Mouse (Mus musculus) c-Kit-positive CD71-positive TER-119-positive erythroid progenitor cells, embryonic 14.5 days (primary cell): Measurements from ENCODE around the gene Atg16l1.

Experiments used
- DNase-seq: peaks from one replicate; pipeline ENCODE4 v3.0.0-alpha.2; 2013; ENCODE audit warnings: low spot score

Atg16l1 gene

GRCm38 (mm10) chr1:87755641-87756470, at the start of gene Atg16l1:
Gene Atg16l1, plus strand, starts transcription at chr1:87755870.
- DNase-seq = peak; percentile 93

GRCm38 (mm10) chr1:87706361-87706760, 49.3 kb upstream of the Atg16l1 start:
- DNase-seq = peak; percentile 48

- DNase-seq = no peak
These were observed 46.6 kb upstream of the Atg16l1 start for GRCm38 (mm10) chr1:87709020-87709419.

- DNase-seq = no peak
These were observed 45.9 kb upstream of the Atg16l1 start for GRCm38 (mm10) chr1:87709661-87710270.

GRCm38 (mm10) chr1:87711938-87712613, 43.6 kb upstream of the Atg16l1 start:
- DNase-seq = peak; percentile 82

GRCm38 (mm10) chr1:87712614-87712971, 43.1 kb upstream of the Atg16l1 start:
- no peak for DNase-seq

GRCm38 (mm10) chr1:87721382-87721781, 34.3 kb upstream of the Atg16l1 start:
- DNase-seq = no peak

GRCm38 (mm10) chr1:87722081-87722480, 33.6 kb upstream of the Atg16l1 start:
- DNase-seq = no peak

- no peak for DNase-seq
These were observed 32.3 kb upstream of the Atg16l1 start for GRCm38 (mm10) chr1:87723351-87723750.

GRCm38 (mm10) chr1:87729070-87729469, 26.6 kb upstream of the Atg16l1 start:
- DNase-seq = no peak

- no peak for DNase-seq
These were observed 25.8 kb upstream of the Atg16l1 start for GRCm38 (mm10) chr1:87729850-87730249.

GRCm38 (mm10) chr1:87730271-87730670, 25.4 kb upstream of the Atg16l1 start:
- DNase-seq = no peak

GRCm38 (mm10) chr1:87733212-87733611, 22.5 kb upstream of the Atg16l1 start:
- DNase-seq = no peak

- no peak for DNase-seq
These were observed 21.5 kb upstream of the Atg16l1 start for GRCm38 (mm10) chr1:87734153-87734552.

GRCm38 (mm10) chr1:87740584-87741290, 14.9 kb upstream of the Atg16l1 start:
- no peak for DNase-seq

- DNase-seq = no peak
These were observed 6.2 kb upstream of the Atg16l1 start for GRCm38 (mm10) chr1:87749360-87749973.

GRCm38 (mm10) chr1:87763821-87764220, 8.2 kb downstream of the Atg16l1 start:
- DNase-seq = peak; percentile 34

GRCm38 (mm10) chr1:87765741-87766140, 10.1 kb downstream of the Atg16l1 start:
- DNase-seq = no peak

- DNase-seq = peak; percentile 34
These were observed 10.6 kb downstream of the Atg16l1 start for GRCm38 (mm10) chr1:87766233-87766632.

GRCm38 (mm10) chr1:87769263-87769662, 13.6 kb downstream of the Atg16l1 start:
- no peak for DNase-seq

GRCm38 (mm10) chr1:87770486-87770885, 14.8 kb downstream of the Atg16l1 start:
- peak; percentile 24 for DNase-seq

GRCm38 (mm10) chr1:87771724-87772123, 16.1 kb downstream of the Atg16l1 start:
- DNase-seq = no peak
